Mouse (Mus musculus): ENCODE results near the gene Ruvbl2.
"Not testable (repeated sequence)": the region's sequence is repeated elsewhere in the genome, so short reads cannot be mapped to it uniquely, and the experiment has no call there.

The Ruvbl2 gene

GRCm38 (mm10) chr7:45437521-45438276, at the start of gene Ruvbl2:
Gene Ruvbl2 (minus strand): TSS chr7:45438096.
- DNase-seq (ENCODE audit: low spot score in 2 of 2): no peak

GRCm38 (mm10) chr7:45486761-45487415, 49.0 kb upstream of the Ruvbl2 start, which contains the start of gene Gm45808:
Gene Gm45808 (minus strand): TSS chr7:45486811.
- no peak for DNase-seq (ENCODE audit: low spot score in 2 of 2)

GRCm38 (mm10) chr7:45486158-45486557, 48.3 kb upstream of the Ruvbl2 start:
- DNase-seq (ENCODE audit: low spot score in 2 of 2): no peak

- not testable (repeated sequence) for DNase-seq (ENCODE audit: low spot score in 2 of 2)
These were observed 47.1 kb upstream of the Ruvbl2 start for GRCm38 (mm10) chr7:45484985-45485384.

GRCm38 (mm10) chr7:45482166-45482565, 44.3 kb upstream of the Ruvbl2 start:
- no peak for DNase-seq (ENCODE audit: low spot score in 2 of 2)

- peak; percentile 58 to 63 for DNase-seq (ENCODE audit: low spot score in 2 of 2)
These were observed 43.6 kb upstream of the Ruvbl2 start, which contains the start of gene Tulp2 for GRCm38 (mm10) chr7:45481374-45481927. Gene Tulp2 (plus strand): TSS chr7:45481877.

GRCm38 (mm10) chr7:45480310-45480709, 42.4 kb upstream of the Ruvbl2 start:
- not testable (repeated sequence) for DNase-seq (ENCODE audit: low spot score in 2 of 2)

- DNase-seq (ENCODE audit: low spot score in 2 of 2): no peak
These were observed 40.9 kb upstream of the Ruvbl2 start for GRCm38 (mm10) chr7:45478774-45479173.

GRCm38 (mm10) chr7:45477003-45477402, 39.1 kb upstream of the Ruvbl2 start:
- DNase-seq (ENCODE audit: low spot score in 2 of 2): peak in 1 of 2 experiments; percentile 57

- DNase-seq (ENCODE audit: low spot score in 2 of 2): no peak
These were observed 38.6 kb upstream of the Ruvbl2 start for GRCm38 (mm10) chr7:45476453-45476852.

GRCm38 (mm10) chr7:45475291-45475969, 37.5 kb upstream of the Ruvbl2 start:
- no peak for DNase-seq (ENCODE audit: low spot score in 2 of 2)

GRCm38 (mm10) chr7:45470869-45471268, 33.0 kb upstream of the Ruvbl2 start:
- DNase-seq (ENCODE audit: low spot score in 2 of 2): peak in 1 of 2 experiments; percentile 57

GRCm38 (mm10) chr7:45467090-45467670, 29.3 kb upstream of the Ruvbl2 start:
- no peak for DNase-seq (ENCODE audit: low spot score in 2 of 2)

- peak; percentile 96 for DNase-seq (ENCODE audit: low spot score in 2 of 2)
These were observed 28.6 kb upstream of the Ruvbl2 start, which contains the start of gene Bax for GRCm38 (mm10) chr7:45466283-45467089. Gene Bax (minus strand): TSS chr7:45466898.

- DNase-seq (ENCODE audit: low spot score in 2 of 2): no peak
These were observed 27.7 kb upstream of the Ruvbl2 start for GRCm38 (mm10) chr7:45465549-45465948.

GRCm38 (mm10) chr7:45465112-45465511, 27.2 kb upstream of the Ruvbl2 start:
- DNase-seq (ENCODE audit: low spot score in 2 of 2): no peak

GRCm38 (mm10) chr7:45463987-45464778, 26.3 kb upstream of the Ruvbl2 start:
- no peak for DNase-seq (ENCODE audit: low spot score in 2 of 2)

GRCm38 (mm10) chr7:45462868-45463267, 25.0 kb upstream of the Ruvbl2 start:
- DNase-seq (ENCODE audit: low spot score in 2 of 2): not testable (repeated sequence)

- no peak for DNase-seq (ENCODE audit: low spot score in 2 of 2)
These were observed 24.4 kb upstream of the Ruvbl2 start for GRCm38 (mm10) chr7:45462325-45462724.

- DNase-seq (ENCODE audit: low spot score in 2 of 2): no peak
These were observed 23.9 kb upstream of the Ruvbl2 start for GRCm38 (mm10) chr7:45461781-45462180.
